Mouse (Mus musculus) layer of hippocampus, adult 8-10 months (tissue): ENCODE measurements at regions not wholly inside any gene's neighbourhood (a gene's known extent, or its start where the extent isn't known, plus 50 kb on each side); places are given as distances from the start of the nearest gene placed in this dataset.

Source experiments
- DNase-seq, 2 experiments: peaks; one replicate each; pipeline ENCODE4 v3.0.0; 2022; ENCODE audit warnings: low spot score in 2 of 2

- DNase-seq = peak in 1 of 2 experiments; percentile 4
Observed at GRCm38 (mm10) chr5:6103107-6103506, 354.0 kb upstream of the Steap1 start.
